Mouse (Mus musculus): Measurements from ENCODE around the gene Nod2.
"Not testable (repeated sequence)": the region's sequence is repeated elsewhere in the genome, so short reads cannot be mapped to it uniquely, and the experiment has no call there.

Nod2 gene

GRCm38 (mm10) chr8:88638908-88639307, 8.2 kb upstream of the Nod2 start:
- Histone ChIP-seq H3K36me3 (ENCODE audit: insufficient read depth, low read length) (no peaks in the 10 kb centered on the region), H3K4me1 (replicated peaks; ENCODE audit: low read depth, low read length) (peaks cover 16% of the 10 kb centered on the region), H3K27me3 (ENCODE audit: insufficient read depth, low read length) (peaks cover 32% of the 10 kb centered on the region), H3K4me3 (replicated peaks; ENCODE audit: low read length) (no peak overlapping the region), H3K9me3 (ENCODE audit: low read length) (no peaks in the 10 kb centered on the region)
- no peak for TF ChIP-seq NANOG (IDR thresholded peaks at IDR 0.05; ENCODE audit: borderline replicate concordance, low read length)
- no peak for TF ChIP-seq POU5F1 (IDR thresholded peaks at IDR 0.05; ENCODE audit: borderline replicate concordance, low read length)
- no peak for TF ChIP-seq CTCF (conservative IDR thresholded peaks at IDR 0.05; ENCODE audit: low read length)

- TF ChIP-seq NANOG (IDR thresholded peaks at IDR 0.05; ENCODE audit: borderline replicate concordance, low read length), result no peak
- Histone ChIP-seq H3K9me3 (ENCODE audit: low read length) (no peaks in the 10 kb centered on the region), H3K4me3 (replicated peaks; ENCODE audit: low read length) (no peak overlapping the region), H3K36me3 (ENCODE audit: insufficient read depth, low read length) (no peaks in the 10 kb centered on the region), H3K27me3 (ENCODE audit: insufficient read depth, low read length) (peaks cover 26% of the 10 kb centered on the region), H3K4me1 (replicated peaks; ENCODE audit: low read depth, low read length) (peaks cover 25% of the 10 kb centered on the region)
Measured at GRCm38 (mm10) chr8:88642734-88643564, 4.2 kb upstream of the Nod2 start.

GRCm38 (mm10) chr8:88648322-88648721, 1.2 kb downstream of the Nod2 start:
- H3K27me3 ChIP-seq (ENCODE audit: insufficient read depth, low read length), result peaks cover 38% of the 10 kb centered on the region
- H3K4me1 ChIP-seq (replicated peaks; ENCODE audit: low read depth, low read length), result peaks cover 28% of the 10 kb centered on the region
- no peaks in the 10 kb centered on the region for H3K36me3 ChIP-seq (ENCODE audit: insufficient read depth, low read length)
- 0 out of 2 replicates have a peak overlapping the region, but pooled peaks have one; percentile 75 for H3K4me3 ChIP-seq (replicated peaks; ENCODE audit: low read length)
- TF ChIP-seq POU5F1 (IDR thresholded peaks at IDR 0.05; ENCODE audit: borderline replicate concordance, low read length) (no peak), NANOG (IDR thresholded peaks at IDR 0.05; ENCODE audit: borderline replicate concordance, low read length) (no peak), CTCF (conservative IDR thresholded peaks at IDR 0.05; ENCODE audit: low read length) (no peak)
- no peaks in the 10 kb centered on the region for H3K9me3 ChIP-seq (ENCODE audit: low read length)

GRCm38 (mm10) chr8:88650016-88650708, 3.0 kb downstream of the Nod2 start:
- no peaks in the 10 kb centered on the region for H3K9me3 ChIP-seq (ENCODE audit: low read length)
- TF ChIP-seq CTCF (conservative IDR thresholded peaks at IDR 0.05; ENCODE audit: low read length) (no peak), NANOG (IDR thresholded peaks at IDR 0.05; ENCODE audit: borderline replicate concordance, low read length) (no peak), POU5F1 (IDR thresholded peaks at IDR 0.05; ENCODE audit: borderline replicate concordance, low read length) (no peak)

GRCm38 (mm10) chr8:88651122-88651521, 4.0 kb downstream of the Nod2 start:
- H3K4me3 ChIP-seq (replicated peaks; ENCODE audit: low read length); H3K36me3 ChIP-seq (ENCODE audit: insufficient read depth, low read length); H3K9me3 ChIP-seq (ENCODE audit: low read length): not testable (repeated sequence)
- peaks cover 40% of the 10 kb centered on the region for H3K27me3 ChIP-seq (ENCODE audit: insufficient read depth, low read length)
- peaks cover 20% of the 10 kb centered on the region for H3K4me1 ChIP-seq (replicated peaks; ENCODE audit: low read depth, low read length)

More at GRCm38 (mm10) chr8:88650016-88650708, 3.0 kb downstream of the Nod2 start:
- H3K27me3 ChIP-seq (ENCODE audit: insufficient read depth, low read length), result peaks cover 38% of the 10 kb centered on the region
- H3K36me3 ChIP-seq (ENCODE audit: insufficient read depth, low read length), result no peaks in the 10 kb centered on the region
- peaks cover 28% of the 10 kb centered on the region for H3K4me1 ChIP-seq (replicated peaks; ENCODE audit: low read depth, low read length)
- H3K4me3 ChIP-seq (replicated peaks; ENCODE audit: low read length), result no peak overlapping the region

- Histone ChIP-seq H3K9me3 (ENCODE audit: low read length) (0 out of 2 replicates have a peak, but pooled peaks cover 3% of the 10 kb centered on the region), H3K4me3 (replicated peaks; ENCODE audit: low read length) (no peak overlapping the region), H3K4me1 (replicated peaks; ENCODE audit: low read depth, low read length) (no peaks in the 10 kb centered on the region), H3K27me3 (ENCODE audit: insufficient read depth, low read length) (peaks cover 11% of the 10 kb centered on the region), H3K36me3 (ENCODE audit: insufficient read depth, low read length) (no peaks in the 10 kb centered on the region)
- TF ChIP-seq NANOG (IDR thresholded peaks at IDR 0.05; ENCODE audit: borderline replicate concordance, low read length) (no peak), CTCF (conservative IDR thresholded peaks at IDR 0.05; ENCODE audit: low read length) (no peak), POU5F1 (IDR thresholded peaks at IDR 0.05; ENCODE audit: borderline replicate concordance, low read length) (no peak)
Measured at GRCm38 (mm10) chr8:88655334-88655733, 8.2 kb downstream of the Nod2 start.

- H3K27me3 ChIP-seq (ENCODE audit: insufficient read depth, low read length), result peaks cover 23% of the 10 kb centered on the region
- TF ChIP-seq POU5F1 (IDR thresholded peaks at IDR 0.05; ENCODE audit: borderline replicate concordance, low read length), result no peak
- no peak for TF ChIP-seq NANOG (IDR thresholded peaks at IDR 0.05; ENCODE audit: borderline replicate concordance, low read length)
- no peak for TF ChIP-seq CTCF (conservative IDR thresholded peaks at IDR 0.05; ENCODE audit: low read length)
- no peak overlapping the region for H3K4me3 ChIP-seq (replicated peaks; ENCODE audit: low read length)
- 0 out of 2 replicates have a peak, but pooled peaks cover 3% of the 10 kb centered on the region for H3K9me3 ChIP-seq (ENCODE audit: low read length)
- peaks cover 7% of the 10 kb centered on the region; the same call in 1 of the 2 replicates for H3K4me1 ChIP-seq (replicated peaks; ENCODE audit: low read depth, low read length)
- H3K36me3 ChIP-seq (ENCODE audit: insufficient read depth, low read length), result no peaks in the 10 kb centered on the region
Measured at GRCm38 (mm10) chr8:88659873-88660272, 12.8 kb downstream of the Nod2 start.

GRCm38 (mm10) chr8:88662401-88662821, 15.3 kb downstream of the Nod2 start:
- no peaks in the 10 kb centered on the region for H3K9me3 ChIP-seq (ENCODE audit: low read length)
- peaks cover 11% of the 10 kb centered on the region; the same call in 1 of the 2 replicates for H3K4me1 ChIP-seq (replicated peaks; ENCODE audit: low read depth, low read length)
- TF ChIP-seq CTCF (conservative IDR thresholded peaks at IDR 0.05; ENCODE audit: low read length) (no peak), POU5F1 (IDR thresholded peaks at IDR 0.05; ENCODE audit: borderline replicate concordance, low read length) (no peak), NANOG (IDR thresholded peaks at IDR 0.05; ENCODE audit: borderline replicate concordance, low read length) (no peak)
- H3K4me3 ChIP-seq (replicated peaks; ENCODE audit: low read length), result no peak overlapping the region
- no peaks in the 10 kb centered on the region for H3K36me3 ChIP-seq (ENCODE audit: insufficient read depth, low read length)
- peaks cover 35% of the 10 kb centered on the region for H3K27me3 ChIP-seq (ENCODE audit: insufficient read depth, low read length)

All from E14TG2a.4 (cell line).